Mouse (Mus musculus) kidney, postnatal 0 days (tissue): ENCODE measurements around the gene Gjc2. TPM values are rescaled to one million over a fixed set of nuclear protein-coding genes. Genes with fewer than 3 reads are reported as not detected.

Experiments
- ATAC-seq: fragments of 200-750 bp; cut with Nextera tagmentation; replicated peaks from 2 replicates; pipeline ENCODE4 v1.8.0; 2017; ENCODE audit warnings: low read depth, moderate number of reproducible peaks, moderate TSS enrichment, moderate library complexity; ENCODE audit not compliant: low FRiP score
- DNase-seq: peaks from one replicate; pipeline ENCODE4 v3.0.0-alpha.2; 2016; ENCODE audit warnings: low spot score
- H3K27ac ChIP-seq: fragments of 300-500 bp; sonication (generic); 2 replicates; pipeline ENCODE4 v1.5.1; 2014; ENCODE audit warnings: mild to moderate bottlenecking
- H3K27me3 ChIP-seq: fragments of 300-500 bp; sonication (generic); 2 replicates; pipeline ENCODE4 v1.6.1; 2014; ENCODE audit warnings: low read length, mixed read lengths; ENCODE audit not compliant: insufficient read depth
- H3K36me3 ChIP-seq: fragments of 300-500 bp; sonication (generic); 2 replicates; pipeline ENCODE4 v1.6.1; 2014; ENCODE audit warnings: low read length, mixed read lengths; ENCODE audit not compliant: insufficient read depth
- H3K4me1 ChIP-seq: fragments of 300-500 bp; sonication (generic); replicated peaks from 2 replicates; pipeline ENCODE4 v1.6.1; 2014; ENCODE audit warnings: antibody characterized with exemption, low read length, mixed read lengths; ENCODE audit not compliant: insufficient read depth
- H3K4me2 ChIP-seq: fragments of 300-500 bp; sonication (generic); 2 replicates; pipeline ENCODE4 v1.6.1; 2014; ENCODE audit warnings: mild to moderate bottlenecking, low read length, moderate library complexity, mixed read lengths
- H3K4me3 ChIP-seq: fragments of 300-500 bp; sonication (generic); replicated peaks from 2 replicates; pipeline ENCODE4 v1.5.1; 2014; ENCODE audit warnings: low read depth, low read length
- H3K9ac ChIP-seq: fragments of 300-500 bp; sonication (generic); 2 replicates; pipeline ENCODE4 v1.6.1; 2014; ENCODE audit warnings: low read depth, low read length
- H3K9me3 ChIP-seq: fragments of 300-500 bp; sonication (generic); replicated peaks from 2 replicates; pipeline ENCODE4 v1.6.1; 2016; ENCODE audit warnings: low read length, inconsistent platforms, mixed read lengths
- CTCF ChIP-seq: IDR thresholded peaks from 2 replicates; pipeline ENCODE4 v1.5.1; 2016; ENCODE audit warnings: antibody characterized with exemption, low read depth, mild to moderate bottlenecking, moderate library complexity
- WGBS: fragments of 180-500 bp; shearing (Covaris S2); extraction: QIAGEN DNeasy Blood & Tissue Kit; methylation state at CpG from one replicate; pipeline ENCODE4 v1.1.7; 2014; 5-methylcytosine and 5-hydroxymethylcytosine counted together
- polyA plus RNA-seq: library from polyadenylated mRNA; unstranded; fragments of >200 nt; fragmentation: Nextera tagmentation; extraction: Ambion mirVana; gene quantifications from 2 replicates; pipeline ENCODE4 v1.2.1, GENCODE M21; 2015

The Gjc2 gene
- polyA plus RNA-seq, 1 experiment from 2014 or later: 1.2 TPM

GRCm38 (mm10) chr11:59210020-59210419, 27.0 kb upstream of the Gjc2 start:
- H3K27ac ChIP-seq: no peak overlapping the region
- TF ChIP-seq CTCF: no peak
- H3K36me3 ChIP-seq: peaks cover 23% of the 10 kb centered on the region
- DNase-seq (no peak), ATAC-seq (no peak)
- 73% methylated on average over 4 of the region's 4 CpGs for WGBS
- H3K9ac ChIP-seq: no peak overlapping the region
- H3K4me2 ChIP-seq: no peak overlapping the region
- H3K9me3 ChIP-seq: no peaks in the 10 kb centered on the region
- H3K27me3 ChIP-seq: no peaks in the 10 kb centered on the region
- H3K4me1 ChIP-seq: no peaks in the 10 kb centered on the region
- H3K4me3 ChIP-seq: no peak overlapping the region

GRCm38 (mm10) chr11:59209580-59209979, 26.6 kb upstream of the Gjc2 start:
- H3K36me3 ChIP-seq: peaks cover 21% of the 10 kb centered on the region
- ATAC-seq (no peak), DNase-seq (no peak)
- no peaks in the 10 kb centered on the region for H3K9me3 ChIP-seq
- H3K9ac ChIP-seq: no peak overlapping the region
- H3K27me3 ChIP-seq: no peaks in the 10 kb centered on the region
- H3K4me3 ChIP-seq: no peak overlapping the region; the same call in 1 of the 2 replicates
- peak overlapping the region; percentile 71; the same call in 1 of the 2 replicates for H3K4me2 ChIP-seq
- TF ChIP-seq CTCF: no peak
- no peaks in the 10 kb centered on the region for H3K4me1 ChIP-seq
- H3K27ac ChIP-seq: peak overlapping the region; percentile 95; the same call in 1 of the 2 replicates
- WGBS: 63% methylated on average over 5 of the region's 5 CpGs

GRCm38 (mm10) chr11:59209003-59209441, 26.0 kb upstream of the Gjc2 start:
- DNase-seq (peak; percentile 90), ATAC-seq (peak; percentile 69)
- Histone ChIP-seq H3K4me1 (no peaks in the 10 kb centered on the region), H3K36me3 (peaks cover 21% of the 10 kb centered on the region), H3K9ac (peak overlapping the region; percentile 93), H3K27ac (peak overlapping the region; percentile 95), H3K4me2 (peak overlapping the region; percentile 71), H3K4me3 (peak overlapping the region; percentile 80), H3K9me3 (no peaks in the 10 kb centered on the region), H3K27me3 (no peaks in the 10 kb centered on the region)
- TF ChIP-seq CTCF: peak; percentile 83
- WGBS: 5% methylated on average over 18 of the region's 18 CpGs

- Histone ChIP-seq H3K36me3 (peaks cover 21% of the 10 kb centered on the region), H3K27me3 (no peaks in the 10 kb centered on the region), H3K27ac (peak within 1 kb of the TSS; percentile 95), H3K9ac (peak within 1 kb of the TSS; percentile 93), H3K9me3 (no peaks in the 10 kb centered on the region), H3K4me2 (peak within 1 kb of the TSS; percentile 71), H3K4me1 (no peaks in the 10 kb centered on the region), H3K4me3 (peak within 1 kb of the TSS; percentile 80)
- TF ChIP-seq CTCF: 0 out of 2 replicates have a peak, but pooled peaks have one; percentile 5
- peak; percentile 95 for DNase-seq
- under 1% methylated on average over 67 of the region's 67 CpGs for WGBS
- ATAC-seq: peak; percentile 76
These were observed 25.3 kb upstream of the Gjc2 start, which contains the start of gene 2310033P09Rik for GRCm38 (mm10) chr11:59208153-59208831. Gene 2310033P09Rik, plus strand, starts transcription at chr11:59208321.

- ATAC-seq: peak; percentile 92
These were observed 19.3 kb upstream of the Gjc2 start, which contains the start of gene Mrpl55 for GRCm38 (mm10) chr11:59202081-59202995. Gene Mrpl55, plus strand, starts transcription at chr11:59202486.

More at GRCm38 (mm10) chr11:59202081-59202995, 19.3 kb upstream of the Gjc2 start, which contains the start of gene Mrpl55:
- Histone ChIP-seq H3K4me1 (no peaks in the 10 kb centered on the region; the same call in 1 of the 2 replicates), H3K4me2 (peak within 1 kb of the TSS; percentile 76), H3K9me3 (no peaks in the 10 kb centered on the region), H3K27me3 (no peaks in the 10 kb centered on the region), H3K36me3 (peaks cover 8% of the 10 kb centered on the region), H3K4me3 (peak within 1 kb of the TSS; percentile 71), H3K27ac (peak within 1 kb of the TSS; percentile 78), H3K9ac (peak within 1 kb of the TSS; percentile 70)
- no peak for TF ChIP-seq CTCF
- DNase-seq: peak; percentile 95
- WGBS: under 1% methylated on average over 63 of the region's 63 CpGs
